Mouse (Mus musculus): ENCODE data around the gene Ubxn11. TPM values are rescaled to one million over a fixed set of nuclear protein-coding genes. Genes with fewer than 3 reads are reported as not detected.

The Ubxn11 gene
- polyA plus RNA-seq, 1 experiment from 2014 or later: 17.2 TPM

- Histone ChIP-seq H3K36me3 (replicated peaks) (no peaks in the 10 kb centered on the region), H3K27me3 (replicated peaks) (no peaks in the 10 kb centered on the region), H3K9ac (no peak overlapping the region), H3K4me3 (no peak overlapping the region), H3K9me3 (no peaks in the 10 kb centered on the region), H3K4me1 (no peaks in the 10 kb centered on the region), H3K27ac (no peak overlapping the region), H3K4me2 (no peak overlapping the region)
- ATAC-seq (replicated peaks): no peak
- WGBS: 91% methylated on average over 4 of the region's 4 CpGs
These were observed 33.4 kb upstream of the Ubxn11 start for GRCm38 (mm10) chr4:134068793-134069580.

- H3K27ac ChIP-seq: no peak overlapping the region
- no peak overlapping the region for H3K9ac ChIP-seq
- no peaks in the 10 kb centered on the region for H3K9me3 ChIP-seq
- ATAC-seq (replicated peaks): no peak
- H3K27me3 ChIP-seq (replicated peaks): peaks cover 25% of the 10 kb centered on the region
- H3K4me3 ChIP-seq: no peak overlapping the region
- 13% methylated on average over 3 of the region's 3 CpGs for WGBS
- no peak overlapping the region for H3K4me2 ChIP-seq
- peaks cover 13% of the 10 kb centered on the region; the same call in 1 of the 2 replicates for H3K4me1 ChIP-seq
- H3K36me3 ChIP-seq (replicated peaks): no peaks in the 10 kb centered on the region
These were observed 23.7 kb upstream of the Ubxn11 start for GRCm38 (mm10) chr4:134078694-134079093.

GRCm38 (mm10) chr4:134080674-134081073, 21.7 kb upstream of the Ubxn11 start:
- ATAC-seq (replicated peaks): no peak
- Histone ChIP-seq H3K4me1 (peaks cover 13% of the 10 kb centered on the region; the same call in 1 of the 2 replicates), H3K4me3 (no peak overlapping the region), H3K4me2 (no peak overlapping the region), H3K36me3 (replicated peaks) (no peaks in the 10 kb centered on the region), H3K9me3 (no peaks in the 10 kb centered on the region), H3K9ac (no peak overlapping the region), H3K27ac (no peak overlapping the region), H3K27me3 (replicated peaks) (peaks cover 25% of the 10 kb centered on the region)
- 81% methylated on average over 4 of the region's 4 CpGs for WGBS

- WGBS: under 1% methylated on average over 41 of the region's 41 CpGs
- Histone ChIP-seq H3K9ac (peak overlapping the region; percentile 47), H3K4me3 (peak overlapping the region; percentile 53), H3K4me1 (peaks cover 13% of the 10 kb centered on the region; the same call in 1 of the 2 replicates), H3K9me3 (no peaks in the 10 kb centered on the region), H3K27me3 (replicated peaks) (peaks cover 25% of the 10 kb centered on the region), H3K4me2 (peak overlapping the region; percentile 92), H3K36me3 (replicated peaks) (no peaks in the 10 kb centered on the region), H3K27ac (no peak overlapping the region)
- peak; percentile 87 for ATAC-seq (replicated peaks)
These were observed 20.5 kb upstream of the Ubxn11 start for GRCm38 (mm10) chr4:134081730-134082386.

- peaks cover 13% of the 10 kb centered on the region; the same call in 1 of the 2 replicates for H3K4me1 ChIP-seq
- ATAC-seq (replicated peaks): no peak
- H3K4me3 ChIP-seq: peak overlapping the region; percentile 53
- H3K27me3 ChIP-seq (replicated peaks): peaks cover 25% of the 10 kb centered on the region
- no peak overlapping the region for H3K27ac ChIP-seq
- 9% methylated on average over 7 of the region's 7 CpGs for WGBS
- H3K36me3 ChIP-seq (replicated peaks): no peaks in the 10 kb centered on the region
- H3K9ac ChIP-seq: peak overlapping the region; percentile 47; the same call in 1 of the 2 replicates
- H3K4me2 ChIP-seq: peak overlapping the region; percentile 92
- H3K9me3 ChIP-seq: no peaks in the 10 kb centered on the region
These were observed 19.9 kb upstream of the Ubxn11 start for GRCm38 (mm10) chr4:134082460-134082859.

GRCm38 (mm10) chr4:134084999-134085398, 17.4 kb upstream of the Ubxn11 start:
- H3K9me3 ChIP-seq: no peaks in the 10 kb centered on the region
- H3K27me3 ChIP-seq (replicated peaks): peaks cover 25% of the 10 kb centered on the region
- WGBS: 94% methylated on average over 4 of the region's 4 CpGs

GRCm38 (mm10) chr4:134087412-134087811, 15.0 kb upstream of the Ubxn11 start:
- Histone ChIP-seq H3K4me1 (peaks cover 2% of the 10 kb centered on the region; the same call in 1 of the 2 replicates), H3K4me2 (peak overlapping the region; percentile 28; the same call in 1 of the 2 replicates), H3K27me3 (replicated peaks) (peaks cover 5% of the 10 kb centered on the region), H3K4me3 (no peak overlapping the region), H3K9ac (no peak overlapping the region), H3K36me3 (replicated peaks) (no peaks in the 10 kb centered on the region), H3K27ac (no peak overlapping the region), H3K9me3 (no peaks in the 10 kb centered on the region)
- WGBS: 40% methylated on average over 7 of the region's 7 CpGs
- no peak for ATAC-seq (replicated peaks)

More at GRCm38 (mm10) chr4:134084999-134085398, 17.4 kb upstream of the Ubxn11 start:
- Histone ChIP-seq H3K4me3 (no peak overlapping the region), H3K36me3 (replicated peaks) (no peaks in the 10 kb centered on the region), H3K4me1 (peaks cover 13% of the 10 kb centered on the region; the same call in 1 of the 2 replicates), H3K9ac (no peak overlapping the region), H3K4me2 (no peak overlapping the region), H3K27ac (no peak overlapping the region)
- no peak for ATAC-seq (replicated peaks)

- Histone ChIP-seq H3K9me3 (no peaks in the 10 kb centered on the region), H3K27ac (no peak overlapping the region), H3K36me3 (replicated peaks) (no peaks in the 10 kb centered on the region), H3K9ac (no peak overlapping the region), H3K4me3 (no peak overlapping the region), H3K27me3 (replicated peaks) (no peaks in the 10 kb centered on the region), H3K4me2 (no peak overlapping the region), H3K4me1 (no peaks in the 10 kb centered on the region)
- no peak for ATAC-seq (replicated peaks)
- WGBS: 84% methylated on average over 9 of the region's 9 CpGs
These were observed 13.3 kb upstream of the Ubxn11 start for GRCm38 (mm10) chr4:134089029-134089428.

- H3K4me1 ChIP-seq: no peaks in the 10 kb centered on the region
- no peaks in the 10 kb centered on the region for H3K27me3 ChIP-seq (replicated peaks)
- H3K9me3 ChIP-seq: no peaks in the 10 kb centered on the region
- 86% methylated on average over 16 of the region's 16 CpGs for WGBS
- H3K36me3 ChIP-seq (replicated peaks): no peaks in the 10 kb centered on the region
- H3K27ac ChIP-seq: no peak overlapping the region
- no peak overlapping the region for H3K4me2 ChIP-seq
- ATAC-seq (replicated peaks): no peak
- no peak overlapping the region for H3K4me3 ChIP-seq
- no peak overlapping the region for H3K9ac ChIP-seq
These were observed 11.7 kb upstream of the Ubxn11 start for GRCm38 (mm10) chr4:134090521-134091224.

GRCm38 (mm10) chr4:134091225-134091529, 11.2 kb upstream of the Ubxn11 start:
- no peaks in the 10 kb centered on the region for H3K36me3 ChIP-seq (replicated peaks)
- no peaks in the 10 kb centered on the region for H3K27me3 ChIP-seq (replicated peaks)
- H3K4me3 ChIP-seq: no peak overlapping the region
- H3K4me2 ChIP-seq: no peak overlapping the region
- H3K27ac ChIP-seq: no peak overlapping the region
- H3K9ac ChIP-seq: no peak overlapping the region
- no peaks in the 10 kb centered on the region for H3K9me3 ChIP-seq
- 86% methylated on average over 6 of the region's 6 CpGs for WGBS
- no peaks in the 10 kb centered on the region for H3K4me1 ChIP-seq
- no peak for ATAC-seq (replicated peaks)

GRCm38 (mm10) chr4:134092382-134093288, 9.7 kb upstream of the Ubxn11 start:
- no peak overlapping the region for H3K4me2 ChIP-seq
- 73% methylated on average over 6 of the region's 6 CpGs for WGBS

More at GRCm38 (mm10) chr4:134092382-134093288, 9.7 kb upstream of the Ubxn11 start:
- Histone ChIP-seq H3K27ac (no peak overlapping the region), H3K27me3 (replicated peaks) (no peaks in the 10 kb centered on the region), H3K9ac (no peak overlapping the region), H3K9me3 (no peaks in the 10 kb centered on the region), H3K4me1 (no peaks in the 10 kb centered on the region), H3K36me3 (replicated peaks) (no peaks in the 10 kb centered on the region), H3K4me3 (no peak overlapping the region)
- no peak for ATAC-seq (replicated peaks)

Data from midbrain, embryonic 15.5 days (tissue).